Mouse (Mus musculus) gastrocnemius, postnatal 25 days (tissue): ENCODE measurements around the gene Myh10. TPM values are rescaled to one million over a fixed set of nuclear protein-coding genes. Genes with fewer than 3 reads are reported as not detected.

Experiments
- DNase-seq: peaks from one replicate; pipeline ENCODE4 v3.0.0; 2022
- total RNA-seq, 2 experiments: library from RNA; stranded (reverse); gene quantifications; 1 replicate in 1 of 2; 2 replicates in 1 of 2; pipeline ENCODE4 v1.2.3; 2021

Gene Myh10
- total RNA-seq, 2 experiments from 2014 or later: 18.7 to 20.5 TPM

DNA sequence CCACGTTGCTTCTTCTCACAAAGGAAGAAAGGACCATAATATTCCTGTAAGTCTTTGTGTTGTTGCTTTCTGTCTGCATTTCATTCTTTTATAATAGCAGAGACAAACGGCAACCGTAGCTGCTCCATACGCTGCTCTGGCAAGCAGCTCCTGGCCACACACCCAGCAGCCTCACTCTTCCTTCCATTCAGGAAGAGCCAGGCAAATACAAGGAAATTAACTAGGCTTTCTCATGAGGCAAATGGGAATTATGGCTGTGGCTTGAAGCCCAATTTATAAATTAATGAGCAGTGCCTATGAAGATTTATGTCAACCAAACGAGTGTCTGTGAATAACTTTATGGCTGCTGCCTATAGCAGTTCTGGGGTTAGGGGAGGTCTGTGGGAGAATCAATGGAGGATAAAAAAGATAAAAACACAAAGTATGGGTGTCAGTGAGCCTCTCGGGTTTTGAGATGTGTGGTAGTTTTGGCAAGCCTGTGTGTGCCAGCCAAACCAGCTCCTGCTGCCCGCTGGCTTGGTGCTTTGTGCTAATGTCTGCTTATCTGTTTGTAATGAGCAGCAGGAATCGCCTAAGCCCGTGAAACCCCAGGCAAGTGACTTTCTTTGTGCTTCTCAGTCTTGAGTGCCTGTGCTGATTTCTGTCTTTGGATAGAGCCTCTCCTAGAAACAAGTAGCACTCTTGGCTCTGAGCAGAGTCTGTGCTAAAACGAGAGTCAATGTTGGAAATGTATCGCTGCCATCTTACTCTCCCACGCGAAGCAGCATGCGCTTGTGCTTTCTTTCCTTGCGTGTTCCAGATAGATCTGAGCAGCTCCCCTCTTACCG is 54.2 kb downstream of the Myh10 start:
- no peak for DNase-seq

DNA sequence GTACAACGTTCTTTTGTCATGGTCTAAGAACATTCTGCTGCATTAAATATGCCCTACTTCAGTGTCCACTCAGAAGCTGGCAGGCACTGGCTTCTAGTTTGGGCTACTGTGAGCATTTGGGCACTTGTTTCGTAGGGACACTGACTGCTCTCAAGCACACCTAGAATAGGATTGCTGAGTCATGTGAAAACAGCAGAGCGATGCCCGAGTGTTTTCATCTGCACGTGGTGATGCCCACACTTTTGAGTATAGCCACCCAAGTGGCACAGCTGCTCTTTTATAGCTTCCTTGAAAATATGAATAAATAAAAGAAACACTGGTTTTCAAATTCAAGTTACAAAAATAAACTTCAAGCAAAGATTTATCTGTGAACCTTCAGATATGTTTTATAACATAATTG is 56.8 kb downstream of the Myh10 start:
- DNase-seq: no peak

DNA sequence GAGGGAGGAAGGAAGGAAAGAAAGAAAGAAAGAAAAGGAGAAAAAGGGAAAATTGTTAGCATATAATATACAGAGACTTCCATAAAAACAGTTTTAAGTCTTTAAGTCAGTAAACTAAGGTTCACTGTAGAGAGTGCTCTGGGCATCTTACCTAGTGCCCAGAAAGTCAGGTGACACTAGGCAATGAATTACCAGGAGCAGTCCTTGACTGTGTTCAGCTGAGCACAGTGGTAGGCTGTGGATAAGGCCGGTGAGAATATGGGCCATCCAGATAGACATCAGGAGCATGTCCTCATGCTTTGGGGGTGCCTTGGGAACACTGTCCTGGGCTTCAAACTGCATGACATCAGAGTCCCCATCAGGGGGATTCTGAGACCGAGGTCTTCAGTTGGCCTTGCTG is 58.8 kb downstream of the Myh10 start:
- no peak for DNase-seq

DNA sequence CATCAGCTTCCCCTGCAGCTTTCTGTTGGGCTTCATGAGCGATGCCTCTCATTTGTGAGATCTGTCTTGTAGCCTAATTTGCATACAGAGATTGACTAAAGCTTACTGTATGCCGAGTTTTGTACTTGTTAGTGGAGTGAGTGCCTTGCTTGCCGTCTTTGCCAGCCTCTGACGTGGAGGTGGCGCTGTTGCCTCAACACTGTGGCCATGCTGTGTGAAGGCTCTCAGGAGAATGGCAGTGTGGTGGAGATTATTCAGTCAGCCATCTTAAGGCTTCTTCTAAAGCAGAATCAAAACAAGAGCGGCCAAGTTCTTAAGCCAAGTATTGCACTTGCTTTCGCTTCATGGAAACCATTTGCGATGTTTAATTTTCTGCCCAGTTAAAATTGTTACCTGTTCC is 59.6 kb downstream of the Myh10 start:
- DNase-seq: no peak

DNA sequence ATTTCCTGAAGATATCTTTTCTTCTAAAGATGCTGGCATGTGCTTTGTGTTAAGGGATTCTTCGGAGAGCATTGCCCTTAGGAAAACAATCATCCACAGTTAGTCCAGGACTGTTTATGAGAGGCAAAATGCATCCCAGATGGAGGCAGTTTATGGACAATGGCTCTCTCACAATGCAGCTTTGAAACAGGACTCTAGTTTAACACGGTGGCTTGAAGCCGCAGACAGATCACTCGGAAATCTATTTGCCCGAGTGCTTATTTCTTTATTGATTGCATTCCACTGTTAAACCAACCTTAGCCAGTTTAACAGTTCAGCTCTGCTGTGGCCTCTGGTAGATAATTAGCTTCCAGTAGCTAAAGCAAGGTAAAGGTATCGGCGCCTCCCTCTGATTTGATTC is 62.9 kb downstream of the Myh10 start:
- no peak for DNase-seq

DNA sequence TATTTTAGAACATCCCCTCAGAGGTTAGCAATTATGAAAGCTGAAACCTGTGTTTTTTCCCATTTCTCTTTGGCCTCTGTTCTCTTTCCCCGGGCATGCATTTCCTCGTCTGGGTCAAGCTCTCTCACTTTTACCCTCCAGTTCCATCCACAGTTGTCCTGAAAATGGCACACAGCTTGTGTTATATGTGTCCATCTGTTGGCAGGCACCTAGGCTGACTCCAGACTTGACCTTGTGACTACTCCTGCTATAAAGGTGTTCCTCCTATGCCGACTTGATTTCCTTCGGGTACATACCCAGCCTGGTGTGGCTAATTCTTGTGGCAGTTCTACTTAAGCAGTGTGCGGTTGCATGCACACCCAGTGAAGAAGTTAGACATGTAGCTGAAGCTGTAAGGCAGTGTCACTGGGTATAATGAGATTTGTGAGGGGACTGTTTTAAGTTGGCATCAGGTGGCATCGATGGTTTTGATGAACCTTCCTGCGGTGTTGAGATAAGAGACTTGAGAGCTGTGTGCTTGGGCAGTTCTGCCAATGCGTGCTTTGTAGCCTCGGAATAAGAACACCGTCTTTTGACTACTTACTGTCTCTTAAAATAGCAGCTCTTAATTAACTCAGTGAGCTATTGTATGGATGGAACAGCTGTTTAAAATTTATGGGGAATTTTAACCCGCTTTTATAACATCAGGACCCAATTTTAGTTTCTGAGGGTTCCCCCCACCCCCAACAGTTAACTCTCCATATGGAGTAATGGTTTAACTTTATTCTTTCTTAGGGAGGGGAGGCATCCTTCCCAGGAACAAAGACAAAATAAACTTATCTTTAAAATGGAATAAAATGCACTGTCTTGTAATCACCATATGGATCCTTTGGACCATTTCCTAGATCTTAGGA is 65.3 kb downstream of the Myh10 start:
- DNase-seq: no peak

DNA sequence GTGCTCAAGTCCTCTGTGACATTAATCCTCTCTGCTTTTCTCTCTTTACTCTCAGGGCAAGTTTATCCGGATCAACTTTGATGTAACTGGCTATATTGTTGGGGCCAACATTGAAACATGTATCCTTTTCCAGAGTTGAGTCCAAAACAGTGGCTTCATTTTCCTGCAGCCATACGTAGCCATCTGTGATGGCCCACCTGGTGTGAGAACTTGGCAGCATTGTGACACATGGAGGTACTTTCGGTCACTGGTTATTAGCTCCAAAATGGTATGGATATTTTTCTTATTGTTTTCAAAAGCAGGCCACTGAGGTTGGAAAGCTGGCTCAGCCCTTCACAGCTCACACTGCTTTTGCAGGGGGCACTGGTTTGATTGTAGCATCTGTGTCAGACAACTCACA is 68.3 kb downstream of the Myh10 start:
- no peak for DNase-seq

DNA sequence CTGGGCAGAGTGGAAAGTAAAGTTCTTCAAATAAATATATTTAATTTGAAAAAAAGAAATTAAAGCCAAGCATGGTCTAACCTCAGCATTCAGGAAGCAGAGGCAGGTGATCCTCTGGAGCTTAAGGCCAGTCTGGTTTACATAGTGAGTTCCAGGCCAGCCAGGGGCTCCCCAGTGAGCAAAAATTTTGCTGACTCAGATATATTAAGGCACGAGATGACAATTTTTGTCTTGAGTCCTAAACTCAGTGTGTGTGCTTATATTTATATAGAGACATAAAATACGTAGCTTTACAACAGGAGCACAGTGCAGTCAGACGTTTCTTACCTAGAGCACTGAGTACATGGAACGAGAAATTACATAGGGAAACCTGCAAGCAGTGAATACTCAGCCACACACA is 69.8 kb downstream of the Myh10 start:
- DNase-seq: no peak

DNA sequence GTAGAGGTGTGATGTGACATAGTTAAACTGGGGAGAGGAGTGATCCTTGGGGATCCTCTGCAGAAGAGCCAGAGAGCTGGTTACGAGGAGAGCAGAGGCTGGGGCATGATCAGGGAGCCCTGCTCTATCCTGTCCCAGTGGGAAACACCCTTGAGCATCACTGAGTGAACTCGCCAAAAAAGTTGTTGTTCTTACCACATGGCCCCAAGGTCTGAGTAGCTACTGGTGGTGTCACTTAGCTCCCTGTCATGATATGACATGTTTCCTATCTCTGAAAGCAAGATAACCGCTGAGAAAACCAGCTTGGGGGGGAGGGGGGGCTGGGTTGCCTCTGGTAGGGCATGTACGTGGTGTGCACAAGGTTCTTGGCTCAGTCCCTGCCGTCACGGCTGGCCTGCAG is 70.3 kb downstream of the Myh10 start:
- DNase-seq: no peak

DNA sequence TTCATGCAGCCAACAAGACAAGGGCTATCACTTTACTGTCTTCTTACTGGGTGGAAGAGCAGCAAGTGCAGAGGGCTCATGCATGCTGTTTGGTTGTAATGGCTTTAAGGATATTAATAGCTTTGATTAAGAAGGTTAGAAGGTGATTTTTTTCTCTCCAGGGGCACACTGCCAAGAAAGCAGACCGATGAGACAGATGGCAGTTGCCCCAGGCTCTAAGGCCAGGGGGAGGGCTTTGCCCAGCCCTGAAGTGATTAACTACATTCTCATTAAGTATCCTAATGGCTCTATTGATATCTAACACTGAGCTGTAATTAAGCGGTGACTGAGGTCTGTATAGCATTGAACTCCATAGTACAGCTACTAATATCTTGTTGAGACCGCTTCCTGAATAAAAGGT is 73.3 kb downstream of the Myh10 start:
- DNase-seq: no peak

DNA sequence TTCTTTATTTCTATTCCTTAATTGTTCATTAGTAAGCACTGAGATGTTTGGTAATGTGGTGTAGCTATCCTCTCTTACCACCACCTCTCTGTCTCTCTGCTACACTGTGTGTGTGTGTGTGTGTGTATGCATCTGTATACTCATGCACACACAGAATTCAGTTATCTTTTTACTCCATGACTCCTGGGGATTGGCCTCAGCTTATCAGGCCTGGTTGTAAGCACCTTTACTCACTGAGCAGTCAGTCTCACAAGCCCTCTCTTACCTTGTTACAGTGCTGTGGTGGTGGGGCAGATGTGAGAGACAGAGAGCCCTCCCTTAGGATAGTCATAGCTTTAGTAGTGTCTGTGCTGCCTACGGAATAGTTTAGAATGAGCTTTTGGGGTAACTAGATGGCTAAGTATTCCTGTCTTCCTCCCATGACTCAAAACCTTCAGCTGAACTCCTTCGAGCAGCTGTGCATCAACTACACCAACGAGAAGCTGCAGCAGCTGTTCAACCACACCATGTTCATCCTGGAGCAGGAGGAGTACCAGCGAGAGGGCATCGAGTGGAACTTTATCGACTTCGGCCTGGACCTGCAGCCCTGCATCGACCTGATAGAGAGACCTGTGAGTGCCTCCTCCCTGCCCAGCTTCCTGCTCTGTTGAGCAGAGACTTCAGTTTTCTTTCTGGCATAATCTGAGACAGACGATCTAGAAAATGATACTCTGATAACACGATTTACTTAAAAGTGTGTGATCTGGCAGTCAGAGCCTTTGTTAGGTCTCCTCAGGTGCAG is 76.6 kb downstream of the Myh10 start:
- DNase-seq: no peak

DNA sequence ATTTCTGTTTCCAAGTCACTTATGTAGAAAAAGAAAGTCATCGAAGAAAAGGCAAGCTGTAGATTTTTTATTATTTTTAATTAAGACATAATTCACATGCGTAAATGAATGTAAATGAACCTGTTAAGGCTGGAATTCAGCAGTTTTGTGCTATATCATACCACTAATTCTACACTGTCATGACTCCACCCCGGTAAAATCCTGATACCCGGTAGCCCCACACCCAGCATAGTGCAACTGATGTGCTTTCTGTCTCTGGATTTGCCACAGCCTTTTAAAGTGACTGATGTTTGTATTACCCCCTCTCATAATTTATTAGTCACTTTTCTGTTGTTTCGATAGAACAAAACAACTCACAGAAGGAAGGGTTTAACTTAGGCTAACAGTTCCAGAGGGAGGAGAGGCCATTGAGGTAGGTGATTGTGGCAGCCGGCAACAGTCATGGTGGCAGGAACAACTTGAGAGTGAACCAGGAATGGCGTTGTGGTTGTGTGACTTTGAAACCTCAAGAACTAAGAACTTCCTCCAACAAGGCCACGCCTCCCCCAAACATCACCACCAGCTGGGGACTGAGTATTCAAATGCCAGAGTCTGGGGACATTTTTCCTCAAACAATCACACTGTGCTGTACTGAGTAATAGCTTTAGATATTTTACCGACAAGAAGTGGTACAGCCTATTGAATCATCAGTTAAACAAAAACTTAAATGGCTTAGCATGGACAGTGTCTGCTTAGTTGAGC is 78.6 kb downstream of the Myh10 start:
- no peak for DNase-seq

DNA sequence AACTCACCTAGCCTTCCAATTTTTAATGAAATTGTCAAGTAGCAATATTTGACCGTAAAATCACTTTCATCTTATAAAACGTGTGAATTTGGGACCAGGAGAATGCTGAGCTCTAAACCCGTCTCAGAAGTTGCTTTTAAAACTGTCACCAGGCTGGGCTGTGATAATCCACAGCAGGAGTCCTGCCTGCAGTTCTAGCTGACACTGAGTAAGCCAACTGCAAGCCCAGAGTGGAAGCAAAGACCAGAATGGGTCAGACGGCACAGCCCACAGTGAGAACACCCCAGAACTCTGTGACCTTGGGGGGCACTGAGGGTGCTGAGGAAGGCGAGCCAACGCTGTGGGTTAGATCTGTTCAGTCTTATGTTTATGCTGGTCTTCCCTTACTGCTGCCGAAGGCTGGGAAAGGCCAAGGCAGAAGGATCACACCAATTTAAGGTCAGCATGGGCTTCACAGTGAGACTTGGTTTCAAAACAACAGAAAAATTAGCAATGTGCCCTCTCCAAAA is 84.8 kb downstream of the Myh10 start:
- no peak for DNase-seq

DNA sequence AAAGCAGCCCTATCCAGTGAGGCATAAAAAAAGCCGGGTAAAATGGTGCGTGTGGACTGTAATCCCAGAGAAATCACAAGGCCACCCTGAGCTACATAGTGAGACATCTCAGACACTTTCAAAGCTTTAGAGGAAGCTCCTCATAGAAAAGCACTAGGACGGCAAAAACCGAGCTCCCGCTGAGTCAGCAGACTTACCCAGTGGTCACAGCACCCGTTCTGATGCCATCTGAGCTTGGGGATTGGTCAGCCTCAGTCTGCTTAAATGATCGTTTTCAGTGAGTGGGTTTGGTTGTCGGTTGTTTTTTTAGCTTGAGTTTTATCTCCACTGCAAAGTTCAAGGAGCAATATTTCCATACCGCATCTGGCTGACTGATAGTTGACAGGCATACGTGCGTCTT is 86.6 kb downstream of the Myh10 start:
- no peak for DNase-seq

DNA sequence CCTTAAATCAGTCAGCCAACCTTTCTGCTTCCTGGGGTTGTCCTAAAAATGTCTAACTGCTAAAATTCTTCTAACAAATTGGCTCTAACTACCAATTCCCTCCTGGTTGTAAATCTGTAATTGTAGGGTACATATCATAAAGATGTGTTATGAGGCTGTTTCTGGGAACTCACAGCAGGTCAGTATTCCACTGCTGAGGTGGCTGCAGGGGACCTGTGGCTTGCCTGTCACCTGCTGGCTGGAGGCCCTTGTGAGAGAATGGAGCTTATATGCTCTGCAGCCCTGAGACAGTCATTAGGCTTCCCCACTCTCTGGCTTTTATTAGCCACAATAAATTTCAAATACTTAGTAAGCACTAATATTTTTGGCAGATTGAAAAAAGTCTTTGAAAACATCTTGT is 87.5 kb downstream of the Myh10 start:
- DNase-seq: no peak

DNA sequence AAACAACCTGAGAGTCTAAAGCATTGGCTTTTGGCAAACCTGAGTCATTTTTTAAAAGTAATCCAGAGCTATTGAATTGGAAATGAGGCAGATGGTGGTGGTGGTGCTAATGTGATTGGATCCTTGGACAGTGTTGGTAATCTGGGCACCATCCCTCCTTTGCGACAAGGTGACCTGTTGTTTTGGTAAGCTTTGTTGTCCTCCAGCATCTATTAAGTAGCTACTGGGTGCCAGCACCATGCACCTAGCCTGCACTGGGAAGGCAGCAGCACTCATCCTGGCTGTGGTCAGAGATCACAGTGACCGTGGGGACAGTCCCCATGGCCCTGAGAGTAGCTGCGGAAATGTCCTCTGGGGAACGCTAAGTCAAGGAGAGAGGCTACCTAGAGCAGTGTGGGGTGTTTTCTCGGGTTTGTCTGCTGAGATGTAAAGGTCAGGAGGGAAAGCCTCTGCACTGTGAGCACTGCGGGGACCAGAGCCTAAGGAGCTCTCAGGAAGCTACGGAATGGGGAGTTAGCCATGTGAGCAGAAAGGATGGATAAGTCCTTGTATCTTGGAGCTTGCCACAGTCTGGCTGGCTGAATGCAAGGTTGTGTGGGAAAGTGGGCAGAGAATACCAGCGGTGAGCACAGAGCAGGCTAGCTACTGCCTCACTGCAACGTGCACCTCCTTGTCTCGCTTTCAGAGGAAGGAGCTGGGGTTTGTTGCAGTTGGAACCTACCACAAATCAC is 88.5 kb downstream of the Myh10 start:
- no peak for DNase-seq

DNA sequence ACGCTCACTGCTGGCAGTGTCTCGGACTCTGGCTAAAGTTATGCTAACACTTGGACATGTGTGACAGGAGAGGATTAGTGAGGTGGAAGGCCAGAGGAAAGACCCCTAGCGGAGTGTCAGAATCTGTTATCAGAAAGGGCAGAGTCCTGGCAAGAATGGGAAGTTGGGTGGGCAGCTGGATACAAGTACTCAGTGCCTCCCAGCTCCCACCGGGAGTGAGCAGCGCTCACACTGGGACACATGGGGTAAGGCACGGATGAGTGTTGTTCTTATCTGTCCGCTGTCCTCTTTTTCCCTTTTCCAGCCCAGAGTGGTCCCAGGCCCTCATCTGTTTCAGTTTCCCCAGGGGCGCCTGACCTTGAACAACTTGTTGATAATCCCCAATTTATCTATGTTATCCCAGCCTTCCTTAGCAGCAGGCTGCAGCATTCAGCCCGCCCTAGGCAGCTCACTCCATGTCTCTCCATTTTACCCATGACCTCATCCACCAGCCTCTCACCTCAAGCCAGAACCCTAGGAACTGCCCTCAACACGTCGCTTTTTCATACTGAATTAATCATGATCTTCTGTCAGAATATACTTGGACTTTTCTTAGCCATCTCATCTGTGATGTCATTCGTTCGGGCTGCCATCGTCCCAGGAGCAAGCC is 89.2 kb downstream of the Myh10 start:
- no peak for DNase-seq

DNA sequence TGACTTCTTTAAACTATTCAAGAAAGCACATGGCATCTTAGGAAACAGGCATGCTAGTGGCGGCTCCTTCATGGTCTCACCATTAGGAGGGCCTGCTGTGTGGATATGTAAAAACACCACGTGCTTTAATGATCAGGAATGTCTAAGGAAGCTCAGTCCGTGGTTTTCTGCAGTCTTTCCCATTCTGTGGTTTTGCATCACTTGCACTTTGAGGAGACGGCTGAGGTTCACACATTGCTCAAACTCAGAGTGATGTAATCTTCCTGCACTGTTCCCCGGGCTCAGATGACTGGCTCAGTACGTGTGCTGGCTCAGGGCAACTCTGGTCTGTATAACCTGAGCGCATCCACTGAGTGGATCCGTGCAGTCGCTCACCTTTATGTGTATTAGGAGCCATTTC is 91.0 kb downstream of the Myh10 start:
- DNase-seq: no peak

DNA sequence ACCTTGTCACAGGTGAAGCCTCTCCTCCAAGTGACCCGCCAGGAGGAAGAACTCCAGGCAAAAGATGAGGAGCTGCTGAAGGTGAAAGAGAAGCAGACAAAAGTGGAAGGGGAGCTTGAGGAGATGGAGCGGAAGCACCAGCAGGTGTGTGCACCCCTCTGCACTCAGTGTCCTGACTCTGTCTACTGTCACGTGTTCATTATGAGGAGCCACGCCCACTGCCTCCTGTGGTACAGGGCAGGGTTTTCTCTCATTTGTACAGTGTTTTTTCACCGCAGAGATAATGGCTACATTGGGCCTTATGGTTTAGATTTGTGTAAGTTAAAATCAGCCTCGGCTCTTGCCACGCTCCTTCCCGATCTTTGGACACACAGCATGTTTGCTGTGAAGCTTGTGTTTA is 94.5 kb downstream of the Myh10 start:
- no peak for DNase-seq

DNA sequence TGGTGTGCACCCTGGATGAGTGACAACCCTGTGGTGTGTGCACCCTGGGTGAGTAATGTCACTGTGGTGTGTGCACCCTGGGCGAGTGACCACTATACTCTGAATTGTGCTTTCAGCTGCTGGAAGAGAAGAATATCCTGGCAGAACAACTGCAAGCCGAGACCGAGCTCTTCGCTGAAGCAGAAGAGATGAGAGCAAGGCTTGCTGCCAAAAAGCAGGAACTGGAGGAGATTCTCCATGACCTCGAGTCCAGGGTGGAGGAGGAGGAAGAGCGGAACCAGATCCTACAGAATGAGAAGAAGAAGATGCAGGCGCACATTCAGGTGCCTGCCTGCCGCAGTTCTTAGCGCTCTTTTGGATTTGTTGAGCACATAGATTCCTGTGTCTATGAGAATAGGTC is 95.9 kb downstream of the Myh10 start:
- no peak for DNase-seq

DNA sequence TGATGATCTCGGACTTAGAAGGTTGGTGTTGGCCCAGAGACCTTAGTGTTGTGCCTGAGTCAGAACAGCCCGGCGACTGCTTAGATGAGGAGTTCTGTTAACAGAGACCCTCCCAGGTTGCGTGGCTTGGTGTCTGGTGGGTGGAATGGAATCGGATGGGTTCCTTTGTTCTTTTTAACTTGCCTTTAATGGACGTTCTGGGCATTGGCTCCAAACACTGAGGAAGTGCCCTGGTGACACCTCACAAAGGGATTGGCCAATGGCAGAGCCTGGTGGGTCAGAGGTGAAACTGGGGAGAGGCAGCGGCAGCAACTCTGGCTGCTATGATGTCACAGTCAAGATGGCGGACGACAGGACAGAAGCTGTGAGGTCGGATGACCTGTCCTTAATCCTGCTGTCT is 99.4 kb downstream of the Myh10 start:
- no peak for DNase-seq
